Mouse (Mus musculus): ENCODE data around the gene Rwdd3. TPM values are rescaled to one million over a fixed set of nuclear protein-coding genes. Genes with fewer than 3 reads are reported as not detected.
A peak's percentile ranks its signal among the peaks of the same experiment; 100 is the strongest.

Rwdd3 gene
- polyA plus RNA-seq, 1 experiment from 2014 or later, result 7.0 TPM

DNA sequence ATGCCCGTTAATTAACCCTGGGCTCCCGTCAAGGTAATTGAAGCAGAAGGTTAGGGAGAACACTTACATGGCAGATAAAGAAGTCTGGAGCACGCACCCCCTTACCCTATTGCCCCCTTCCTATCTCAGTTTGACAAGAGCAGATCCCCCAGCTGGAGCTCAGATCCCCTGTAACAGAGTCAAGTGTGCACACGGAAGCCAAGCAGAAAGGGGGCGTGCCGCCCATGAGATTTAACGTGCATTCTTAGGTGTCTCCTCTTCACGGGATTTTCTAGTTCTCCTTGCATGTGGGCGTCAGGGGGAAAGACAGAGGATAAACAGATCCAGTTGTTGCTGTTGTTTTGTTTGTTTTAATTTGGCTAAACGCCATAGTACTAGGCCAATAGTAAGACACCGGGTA, 37.6 kb downstream of the Rwdd3 start:
- H3K36me3 ChIP-seq (ENCODE audit: control insufficient read depth, insufficient read depth, low read length), result no peaks in the 10 kb centered on the region
- ATAC-seq (ENCODE audit: low FRiP score, low TSS enrichment), result no peak
- H3K9me3 ChIP-seq (ENCODE audit: control insufficient read depth, low read length), result no peaks in the 10 kb centered on the region
- no peak overlapping the region for H3K27ac ChIP-seq (ENCODE audit: low read depth, low read length)
- no peak overlapping the region for H3K9ac ChIP-seq (ENCODE audit: low read depth, low read length)
- 79% methylated on average over 11 of the region's 11 CpGs for WGBS
- H3K4me1 ChIP-seq (ENCODE audit: control insufficient read depth, insufficient read depth, low read length), result no peaks in the 10 kb centered on the region
- H3K27me3 ChIP-seq (ENCODE audit: control insufficient read depth, insufficient read depth, low read length), result no peaks in the 10 kb centered on the region
- no peak overlapping the region for H3K4me2 ChIP-seq (replicated peaks; ENCODE audit: low read depth, low read length)
- no peak overlapping the region for H3K4me3 ChIP-seq (ENCODE audit: low read length)

DNA sequence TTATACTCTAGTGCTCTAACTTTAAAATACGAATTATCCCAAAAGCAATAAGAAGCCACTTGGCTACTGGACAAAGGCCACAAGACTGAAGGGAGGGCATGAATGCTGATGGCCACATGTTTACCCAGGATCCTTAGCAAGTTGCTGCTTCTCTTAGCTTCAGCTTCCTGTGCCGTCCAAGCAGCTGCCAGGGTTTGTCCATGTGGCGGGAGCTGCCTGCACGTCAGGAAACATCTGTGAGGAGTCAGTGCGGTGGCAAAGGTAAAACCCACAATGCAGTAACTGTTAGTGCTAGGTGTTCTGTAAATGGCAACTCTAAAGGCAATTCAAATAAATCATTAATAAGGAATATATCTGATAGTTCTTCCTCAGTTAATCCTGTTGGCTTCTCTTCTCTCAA, 38.5 kb downstream of the Rwdd3 start:
- ATAC-seq (ENCODE audit: low FRiP score, low TSS enrichment), result no peak
- Histone ChIP-seq H3K4me3 (ENCODE audit: low read length) (no peak overlapping the region), H3K4me1 (ENCODE audit: control insufficient read depth, insufficient read depth, low read length) (no peaks in the 10 kb centered on the region), H3K9me3 (ENCODE audit: control insufficient read depth, low read length) (no peaks in the 10 kb centered on the region), H3K4me2 (replicated peaks; ENCODE audit: low read depth, low read length) (no peak overlapping the region), H3K9ac (ENCODE audit: low read depth, low read length) (no peak overlapping the region), H3K27ac (ENCODE audit: low read depth, low read length) (no peak overlapping the region), H3K36me3 (ENCODE audit: control insufficient read depth, insufficient read depth, low read length) (no peaks in the 10 kb centered on the region), H3K27me3 (ENCODE audit: control insufficient read depth, insufficient read depth, low read length) (no peaks in the 10 kb centered on the region)
- whole genome bisulfite sequencing, result 74% methylated on average over 5 of the region's 5 CpGs

DNA sequence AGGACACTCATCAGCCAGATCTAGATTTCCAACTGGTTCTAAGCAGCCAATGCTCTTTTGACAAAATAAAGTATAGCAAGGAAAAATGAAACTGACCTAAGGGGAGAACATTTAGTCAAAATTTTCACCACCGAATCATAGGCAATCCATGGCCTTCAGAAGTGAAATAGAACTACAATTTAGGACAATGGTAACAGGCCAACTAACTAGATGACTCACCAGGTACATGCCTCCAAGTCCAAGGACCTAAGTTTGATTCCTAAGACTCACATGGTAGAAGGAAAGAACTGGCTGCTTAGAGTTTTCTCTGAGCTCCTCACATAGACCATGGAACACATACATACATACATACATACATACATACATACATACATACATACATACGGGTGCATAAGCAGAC, 44.3 kb downstream of the Rwdd3 start:
- no peaks in the 10 kb centered on the region for H3K4me1 ChIP-seq (ENCODE audit: control insufficient read depth, insufficient read depth, low read length)
- no peak overlapping the region for H3K4me2 ChIP-seq (replicated peaks; ENCODE audit: low read depth, low read length)
- 92% methylated on average over 2 of the region's 2 CpGs for WGBS
- no peaks in the 10 kb centered on the region for H3K36me3 ChIP-seq (ENCODE audit: control insufficient read depth, insufficient read depth, low read length)
- H3K9ac ChIP-seq (ENCODE audit: low read depth, low read length), result no peak overlapping the region
- H3K27me3 ChIP-seq (ENCODE audit: control insufficient read depth, insufficient read depth, low read length), result no peaks in the 10 kb centered on the region
- no peak overlapping the region for H3K4me3 ChIP-seq (ENCODE audit: low read length)
- H3K9me3 ChIP-seq (ENCODE audit: control insufficient read depth, low read length), result no peaks in the 10 kb centered on the region
- no peak overlapping the region for H3K27ac ChIP-seq (ENCODE audit: low read depth, low read length)
- no peak for ATAC-seq (ENCODE audit: low FRiP score, low TSS enrichment)

- WGBS, result 90% methylated on average over 5 of the region's 5 CpGs
- no peak overlapping the region for H3K4me3 ChIP-seq (ENCODE audit: low read length)
Observed at GRCm38 (mm10) chr3:121126476-121126875, 45.0 kb downstream of the Rwdd3 start.

DNA sequence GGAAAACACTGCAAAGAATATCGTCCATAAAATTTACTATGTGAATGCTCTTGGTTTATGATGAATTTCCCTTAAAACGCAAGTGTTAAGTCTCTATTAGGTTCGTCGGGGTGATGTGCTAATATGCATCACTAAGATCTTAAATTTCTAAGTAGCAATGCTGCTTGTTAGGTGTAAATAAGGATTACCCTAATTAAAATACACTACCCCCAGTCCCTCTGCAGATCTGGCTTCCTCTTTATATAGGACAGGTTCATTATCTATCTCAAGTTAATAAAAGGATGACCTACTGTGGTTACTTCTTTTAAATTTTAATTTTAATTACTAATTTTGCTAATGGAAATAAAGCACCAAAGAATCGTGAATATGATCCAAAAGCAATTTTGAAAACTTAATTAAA, 50.4 kb downstream of the Rwdd3 start:
- no peak overlapping the region for H3K4me2 ChIP-seq (replicated peaks; ENCODE audit: low read depth, low read length)
- no peak overlapping the region for H3K4me3 ChIP-seq (ENCODE audit: low read length)
- 78% methylated on average over 5 of the region's 5 CpGs for WGBS
- no peaks in the 10 kb centered on the region for H3K27me3 ChIP-seq (ENCODE audit: control insufficient read depth, insufficient read depth, low read length)
- H3K27ac ChIP-seq (ENCODE audit: low read depth, low read length), result no peak overlapping the region
- H3K36me3 ChIP-seq (ENCODE audit: control insufficient read depth, insufficient read depth, low read length), result no peaks in the 10 kb centered on the region
- H3K4me1 ChIP-seq (ENCODE audit: control insufficient read depth, insufficient read depth, low read length), result no peaks in the 10 kb centered on the region
- no peaks in the 10 kb centered on the region for H3K9me3 ChIP-seq (ENCODE audit: control insufficient read depth, low read length)
- ATAC-seq (ENCODE audit: low FRiP score, low TSS enrichment), result no peak
- H3K9ac ChIP-seq (ENCODE audit: low read depth, low read length), result no peak overlapping the region

More at GRCm38 (mm10) chr3:121126476-121126875, 45.0 kb downstream of the Rwdd3 start:
- no peaks in the 10 kb centered on the region for H3K27me3 ChIP-seq (ENCODE audit: control insufficient read depth, insufficient read depth, low read length)
- no peak for ATAC-seq (ENCODE audit: low FRiP score, low TSS enrichment)
- H3K27ac ChIP-seq (ENCODE audit: low read depth, low read length), result no peak overlapping the region
- no peak overlapping the region for H3K4me2 ChIP-seq (replicated peaks; ENCODE audit: low read depth, low read length)
- H3K9me3 ChIP-seq (ENCODE audit: control insufficient read depth, low read length), result no peaks in the 10 kb centered on the region
- H3K4me1 ChIP-seq (ENCODE audit: control insufficient read depth, insufficient read depth, low read length), result no peaks in the 10 kb centered on the region
- H3K36me3 ChIP-seq (ENCODE audit: control insufficient read depth, insufficient read depth, low read length), result no peaks in the 10 kb centered on the region
- no peak overlapping the region for H3K9ac ChIP-seq (ENCODE audit: low read depth, low read length)

- ATAC-seq (ENCODE audit: low FRiP score, low TSS enrichment), result peak; percentile 64; the same call in 1 of the 2 replicates
Observed at GRCm38 (mm10) chr3:121116590-121116989, 54.9 kb downstream of the Rwdd3 start.

DNA sequence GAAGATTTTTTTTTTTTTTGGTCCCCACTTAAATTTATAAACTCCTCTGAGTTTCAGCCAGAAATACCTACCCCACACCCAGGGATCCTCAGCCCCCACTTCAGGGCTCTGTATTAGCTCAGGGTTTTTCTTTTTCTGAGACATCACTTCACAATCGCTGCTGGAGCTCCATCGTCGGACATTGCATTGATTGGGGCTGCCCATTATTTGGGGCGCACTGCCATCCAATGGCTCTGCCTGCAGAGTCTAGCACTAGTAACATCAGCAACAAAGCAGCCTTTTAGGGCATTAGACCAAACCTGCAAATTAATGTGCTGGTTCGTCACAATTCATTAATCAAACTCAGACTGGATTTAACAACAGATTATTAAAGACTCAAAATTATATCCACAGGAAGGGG, 55.4 kb downstream of the Rwdd3 start:
- Histone ChIP-seq H3K4me3 (ENCODE audit: low read length) (no peak overlapping the region), H3K9ac (ENCODE audit: low read depth, low read length) (no peak overlapping the region), H3K27me3 (ENCODE audit: control insufficient read depth, insufficient read depth, low read length) (no peaks in the 10 kb centered on the region), H3K4me1 (ENCODE audit: control insufficient read depth, insufficient read depth, low read length) (no peaks in the 10 kb centered on the region), H3K27ac (ENCODE audit: low read depth, low read length) (no peak overlapping the region), H3K36me3 (ENCODE audit: control insufficient read depth, insufficient read depth, low read length) (no peaks in the 10 kb centered on the region), H3K4me2 (replicated peaks; ENCODE audit: low read depth, low read length) (no peak overlapping the region), H3K9me3 (ENCODE audit: control insufficient read depth, low read length) (peaks cover 2% of the 10 kb centered on the region; the same call in 1 of the 2 replicates)
- 0 out of 2 replicates have a peak, but pooled peaks have one; percentile 43 for ATAC-seq (ENCODE audit: low FRiP score, low TSS enrichment)
- WGBS, result 66% methylated on average over 5 of the region's 5 CpGs

More at GRCm38 (mm10) chr3:121116590-121116989, 54.9 kb downstream of the Rwdd3 start:
- no peak overlapping the region for H3K4me2 ChIP-seq (replicated peaks; ENCODE audit: low read depth, low read length)
- H3K9ac ChIP-seq (ENCODE audit: low read depth, low read length), result no peak overlapping the region
- 51% methylated on average over 13 of the region's 13 CpGs for WGBS
- H3K36me3 ChIP-seq (ENCODE audit: control insufficient read depth, insufficient read depth, low read length), result no peaks in the 10 kb centered on the region
- no peak overlapping the region for H3K4me3 ChIP-seq (ENCODE audit: low read length)
- H3K4me1 ChIP-seq (ENCODE audit: control insufficient read depth, insufficient read depth, low read length), result no peaks in the 10 kb centered on the region
- H3K9me3 ChIP-seq (ENCODE audit: control insufficient read depth, low read length), result peaks cover 2% of the 10 kb centered on the region; the same call in 1 of the 2 replicates
- H3K27me3 ChIP-seq (ENCODE audit: control insufficient read depth, insufficient read depth, low read length), result no peaks in the 10 kb centered on the region
- H3K27ac ChIP-seq (ENCODE audit: low read depth, low read length), result no peak overlapping the region

- no peaks in the 10 kb centered on the region for H3K36me3 ChIP-seq (ENCODE audit: control insufficient read depth, insufficient read depth, low read length)
- WGBS, result 78% methylated on average over 8 of the region's 8 CpGs
- no peaks in the 10 kb centered on the region for H3K4me1 ChIP-seq (ENCODE audit: control insufficient read depth, insufficient read depth, low read length)
- peaks cover 2% of the 10 kb centered on the region; the same call in 1 of the 2 replicates for H3K9me3 ChIP-seq (ENCODE audit: control insufficient read depth, low read length)
- H3K9ac ChIP-seq (ENCODE audit: low read depth, low read length), result no peak overlapping the region
- no peak for ATAC-seq (ENCODE audit: low FRiP score, low TSS enrichment)
- H3K4me3 ChIP-seq (ENCODE audit: low read length), result no peak overlapping the region
- no peak overlapping the region for H3K27ac ChIP-seq (ENCODE audit: low read depth, low read length)
- H3K4me2 ChIP-seq (replicated peaks; ENCODE audit: low read depth, low read length), result no peak overlapping the region
- no peaks in the 10 kb centered on the region for H3K27me3 ChIP-seq (ENCODE audit: control insufficient read depth, insufficient read depth, low read length)
Observed at GRCm38 (mm10) chr3:121111068-121111467, 60.4 kb downstream of the Rwdd3 start.

DNA sequence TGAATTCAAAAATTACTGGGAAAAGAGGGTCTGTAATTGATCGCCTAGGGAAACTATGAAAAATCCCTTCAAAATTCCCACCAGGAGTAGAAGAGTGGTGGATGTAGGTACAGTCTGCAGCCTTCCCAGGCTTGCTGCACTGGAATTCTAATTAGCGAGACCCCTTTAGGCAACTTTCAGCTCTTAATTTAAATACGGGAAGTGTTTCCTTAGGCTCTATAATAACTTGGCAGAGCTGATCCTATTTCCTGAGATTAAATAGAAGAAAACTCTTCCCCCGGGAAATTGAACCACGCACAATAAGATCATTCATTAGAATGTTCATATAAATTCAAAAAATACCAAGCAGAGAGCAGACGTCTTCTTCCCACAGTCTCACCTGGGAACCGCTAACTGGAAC, 61.1 kb downstream of the Rwdd3 start:
- no peaks in the 10 kb centered on the region for H3K27me3 ChIP-seq (ENCODE audit: control insufficient read depth, insufficient read depth, low read length)
- peaks cover 2% of the 10 kb centered on the region; the same call in 1 of the 2 replicates for H3K9me3 ChIP-seq (ENCODE audit: control insufficient read depth, low read length)
- no peak overlapping the region for H3K27ac ChIP-seq (ENCODE audit: low read depth, low read length)
- H3K36me3 ChIP-seq (ENCODE audit: control insufficient read depth, insufficient read depth, low read length), result no peaks in the 10 kb centered on the region
- H3K9ac ChIP-seq (ENCODE audit: low read depth, low read length), result no peak overlapping the region
- no peak for ATAC-seq (ENCODE audit: low FRiP score, low TSS enrichment)
- H3K4me2 ChIP-seq (replicated peaks; ENCODE audit: low read depth, low read length), result no peak overlapping the region
- no peaks in the 10 kb centered on the region for H3K4me1 ChIP-seq (ENCODE audit: control insufficient read depth, insufficient read depth, low read length)
- 65% methylated on average over 7 of the region's 7 CpGs for WGBS
- no peak overlapping the region for H3K4me3 ChIP-seq (ENCODE audit: low read length)

All from kidney, embryonic 14.5 days (tissue).